Mouse (Mus musculus): ENCODE measurements around the gene Cbx1.
"Not testable (repeated sequence)": the region's sequence is repeated elsewhere in the genome, so short reads cannot be mapped to it uniquely, and the experiment has no call there.

Cbx1 gene

GRCm38 (mm10) chr11:96837298-96837697 is 48.4 kb downstream of the Cbx1 start:
- DNase-seq (ENCODE audit: low read depth, low spot score) = no peak

DNA sequence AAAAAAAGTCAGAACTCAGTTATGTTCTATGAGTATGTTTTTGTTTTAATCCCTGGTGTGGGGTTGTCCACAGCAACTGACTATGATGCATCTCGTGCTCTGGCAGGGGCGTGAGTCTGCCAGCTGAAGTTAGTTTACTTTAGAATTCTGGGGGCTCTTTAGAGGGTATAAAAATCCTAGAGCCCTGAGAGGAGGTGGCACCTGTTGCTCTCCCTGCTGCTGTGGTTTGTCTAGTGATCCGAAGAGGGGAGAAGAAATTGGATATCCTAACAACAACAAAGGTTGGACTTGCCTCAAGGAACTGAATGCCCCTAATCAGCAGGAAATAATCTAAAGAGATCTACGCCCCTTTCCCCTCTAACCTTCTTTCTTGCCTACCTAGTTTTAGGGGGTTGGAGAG is 49.4 kb downstream of the Cbx1 start:
- no peak for DNase-seq (ENCODE audit: low read depth, low spot score)

GRCm38 (mm10) chr11:96839428-96839827 is 50.5 kb downstream of the Cbx1 start:
- no peak for DNase-seq (ENCODE audit: low read depth, low spot score)

DNA sequence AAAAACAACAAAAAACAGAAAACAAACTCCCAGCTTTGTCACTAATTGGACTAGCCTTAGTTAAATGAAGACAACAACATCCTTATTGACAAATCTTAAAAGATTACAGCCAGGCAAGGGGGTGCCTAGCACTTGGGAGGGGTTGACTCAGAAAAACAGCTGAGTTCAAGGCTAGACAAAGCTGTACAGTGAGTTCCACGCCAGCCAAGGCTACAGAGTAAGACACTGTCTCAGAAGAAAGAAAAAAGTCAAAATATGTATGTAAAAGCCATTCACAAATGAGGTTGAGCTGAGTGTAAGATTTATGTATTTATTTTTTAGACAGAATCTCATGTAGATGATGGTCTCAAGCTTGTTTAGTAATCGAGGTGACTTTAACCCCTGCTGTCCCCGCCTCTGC is 51.0 kb downstream of the Cbx1 start:
- no peak for DNase-seq (ENCODE audit: low read depth, low spot score)

DNA sequence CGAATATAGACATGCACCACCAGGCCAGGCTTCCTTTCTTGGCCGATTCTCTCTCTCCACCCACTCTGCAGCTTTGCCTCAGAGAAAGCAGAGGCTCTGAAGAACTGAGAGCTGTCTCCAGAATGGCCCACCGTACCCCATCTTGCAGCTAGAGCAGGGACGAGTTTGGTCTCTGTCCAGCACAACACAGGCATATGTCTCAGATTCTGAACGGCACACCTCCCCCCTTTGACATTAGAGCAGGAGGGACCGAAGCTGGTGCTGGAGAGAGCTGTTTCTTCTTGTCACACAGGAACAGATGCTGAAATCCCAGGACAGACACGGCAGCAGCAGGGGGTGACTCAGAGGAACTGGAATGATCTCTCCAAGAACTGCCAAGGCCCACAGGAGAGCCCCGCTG is 51.4 kb downstream of the Cbx1 start:
- no peak for DNase-seq (ENCODE audit: low read depth, low spot score)

GRCm38 (mm10) chr11:96843627-96844026 is 54.7 kb downstream of the Cbx1 start:
- no peak for DNase-seq (ENCODE audit: low read depth, low spot score)

DNA sequence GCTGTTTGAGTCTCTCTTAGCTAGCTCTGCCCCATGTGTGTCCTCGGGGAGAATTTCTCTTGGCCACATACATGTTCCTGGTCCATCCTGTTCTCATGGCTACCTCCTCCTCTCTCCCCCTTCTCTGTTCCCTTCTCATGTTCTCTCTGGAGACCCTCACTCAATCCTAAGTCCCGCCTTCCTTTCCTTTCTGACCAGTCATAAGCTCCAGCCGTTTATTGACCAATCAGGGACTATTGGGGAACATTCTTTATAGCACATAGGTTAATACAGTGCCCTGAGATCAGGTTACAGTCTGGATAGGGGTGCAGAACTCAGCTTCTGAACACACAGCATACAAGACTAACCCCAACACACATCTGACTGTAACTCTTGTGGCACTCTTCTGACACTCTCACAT is 58.3 kb downstream of the Cbx1 start:
- no peak for DNase-seq (ENCODE audit: low read depth, low spot score)

- no peak for DNase-seq (ENCODE audit: low read depth, low spot score)
These were observed 59.8 kb downstream of the Cbx1 start for GRCm38 (mm10) chr11:96848694-96849093.

DNA sequence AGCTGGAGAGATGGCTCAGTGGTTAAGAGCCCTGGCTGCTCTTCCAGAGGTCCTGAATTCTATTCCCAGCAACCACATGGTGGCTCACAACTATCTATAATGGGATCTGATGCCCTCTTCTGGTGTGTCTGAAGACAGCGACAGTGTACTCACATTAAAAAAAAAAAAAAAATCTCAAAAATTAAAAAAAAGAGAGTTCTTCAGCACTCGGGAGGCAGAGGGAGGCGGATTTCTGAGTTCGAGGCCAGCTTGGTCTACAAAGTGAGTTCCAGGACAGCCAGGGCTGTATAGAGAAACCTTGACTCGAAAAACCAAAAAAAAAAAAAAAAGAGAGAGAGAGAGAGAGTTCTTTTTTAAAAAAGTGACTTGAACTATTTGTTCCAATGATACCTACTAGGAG is 60.2 kb downstream of the Cbx1 start:
- not testable (repeated sequence) for DNase-seq (ENCODE audit: low read depth, low spot score)

DNA sequence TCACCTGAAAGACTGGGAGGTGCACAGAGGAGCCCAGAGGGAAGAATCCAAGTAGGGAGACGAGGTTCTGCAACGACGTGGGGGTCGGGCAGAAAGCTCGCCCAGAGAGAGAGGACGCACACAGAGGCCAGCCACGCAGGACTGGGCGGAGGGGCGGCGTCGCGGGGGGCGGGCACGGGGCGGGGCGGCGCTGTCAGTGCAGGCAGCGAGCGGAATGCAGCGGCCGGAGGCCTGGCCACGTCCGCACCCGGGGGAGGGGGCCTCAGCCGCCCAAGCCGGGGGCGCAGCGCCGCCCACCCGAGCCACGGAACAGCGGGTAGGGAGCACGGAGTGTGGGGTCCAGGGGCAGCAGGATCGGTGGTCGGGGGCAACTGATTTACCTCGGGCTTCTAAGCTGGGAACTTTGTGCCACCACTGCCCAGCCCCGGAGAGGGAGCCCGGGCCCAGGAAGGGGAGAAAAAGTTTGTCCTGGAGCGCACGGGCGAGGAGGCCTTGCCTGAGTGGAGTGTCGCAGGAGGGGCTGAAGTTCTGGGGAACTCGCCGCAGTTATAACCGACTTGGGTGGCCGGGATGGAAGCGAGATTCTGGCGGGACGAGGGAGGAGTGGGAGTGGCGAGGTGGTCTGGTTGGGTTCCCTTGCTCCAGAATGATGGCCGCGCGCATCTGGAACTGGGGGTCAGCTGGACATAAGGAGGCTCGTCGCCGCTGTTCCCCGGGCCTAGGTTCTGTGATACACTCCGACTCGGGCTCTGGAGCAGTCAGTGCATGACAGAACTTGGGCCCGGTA is 60.9 kb downstream of the Cbx1 start, which contains the start of gene Copz2:
Gene Copz2 (plus strand): TSS at position 190 of the 787 bp plus-strand sequence.
- DNase-seq (ENCODE audit: low read depth, low spot score) = no peak

GRCm38 (mm10) chr11:96857446-96857845 is 68.5 kb downstream of the Cbx1 start:
- no peak for DNase-seq (ENCODE audit: low read depth, low spot score)
